Mouse (Mus musculus) hematopoietic stem cell, adult 5-6 weeks (primary cell): ENCODE measurements around the gene Mctp1. TPM values are rescaled to one million over a fixed set of nuclear protein-coding genes. Genes with fewer than 3 reads are reported as not detected.

Source experiments
- total RNA-seq: library from RNA; stranded (forward); fragments of 172-1452, 232-1000 nt; gene quantifications from 2 replicates; pipeline ENCODE4 v1.2.3, GENCODE M21; 2017

Gene Mctp1
- total RNA-seq, 1 experiment from 2014 or later: 92.5 TPM

Other genes starting within 250 kb of the Mctp1 start
- 0.40 TPM in 1 of 2 replicates, not detected in the other for gene Fam81b, start 79.5 kb upstream of the Mctp1 start, total RNA-seq